Mouse (Mus musculus): ENCODE measurements around the gene Suclg1. TPM values are rescaled to one million over a fixed set of nuclear protein-coding genes. Genes with fewer than 3 reads are reported as not detected.

Gene Suclg1
- total RNA-seq, 1 experiment from 2014 or later = 63.7 TPM

DNA sequence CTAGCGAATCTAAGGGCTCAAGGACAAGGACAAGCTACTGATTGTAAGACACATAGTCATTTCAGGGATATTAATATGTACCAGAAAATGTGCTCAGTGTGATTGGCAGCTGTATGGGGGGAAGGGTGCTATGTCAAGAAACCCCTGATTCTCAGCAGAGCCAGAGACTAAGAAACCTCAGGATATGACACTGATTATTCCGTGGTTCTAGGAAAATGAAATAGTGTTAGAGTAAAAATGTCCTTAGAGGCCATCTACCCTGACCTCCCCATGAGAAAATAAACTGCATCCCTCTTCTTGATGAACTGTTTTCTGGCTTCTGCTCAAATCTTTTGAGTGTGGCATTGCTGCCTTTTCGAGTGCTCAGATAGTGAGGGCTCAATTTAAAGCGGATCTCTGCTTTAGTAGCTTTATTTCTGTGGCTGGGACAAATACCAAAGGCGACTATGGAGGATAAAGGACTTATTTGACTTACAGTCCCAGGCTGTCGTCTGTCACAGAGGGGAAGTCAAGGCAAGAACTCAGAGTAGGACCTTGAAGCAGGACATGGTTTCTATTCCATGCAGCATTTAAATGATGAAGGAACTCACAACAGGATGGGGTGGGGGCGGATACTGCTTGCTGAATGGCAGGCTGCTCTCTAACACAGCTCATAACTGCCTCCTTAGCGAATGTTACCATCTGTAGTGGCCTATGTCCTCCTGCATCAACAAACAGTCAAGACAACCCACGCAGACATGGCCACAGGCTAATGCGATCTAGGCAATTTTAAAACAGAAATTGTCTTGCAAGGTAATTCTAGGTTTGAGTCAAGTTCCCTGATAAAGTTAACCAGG lies 60.7 kb downstream of the Suclg1 start:
- no peak for ATAC-seq (ENCODE audit: extremely low read depth, insufficient number of reproducible peaks, low FRiP score, poor library complexity, severe bottlenecking)

DNA sequence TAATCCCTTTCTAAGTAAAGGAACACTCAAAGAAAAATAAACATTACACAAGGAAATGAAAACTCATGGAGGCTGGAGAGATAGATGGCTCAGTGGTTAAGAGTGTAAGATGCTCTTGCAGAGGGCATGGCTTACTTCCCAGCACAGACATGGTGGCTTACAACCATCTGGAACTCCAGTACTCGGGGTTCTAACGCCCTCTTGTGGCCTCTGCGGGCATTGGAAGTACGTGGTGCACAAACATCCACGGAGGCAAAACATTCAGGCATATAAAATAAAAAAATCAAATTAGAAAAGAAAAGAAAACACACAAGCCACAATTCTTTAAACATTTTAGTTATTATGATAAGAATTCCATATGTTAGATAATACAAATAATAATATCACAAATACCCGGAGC lies 63.2 kb downstream of the Suclg1 start:
- ATAC-seq (ENCODE audit: extremely low read depth, insufficient number of reproducible peaks, low FRiP score, poor library complexity, severe bottlenecking) = no peak

DNA sequence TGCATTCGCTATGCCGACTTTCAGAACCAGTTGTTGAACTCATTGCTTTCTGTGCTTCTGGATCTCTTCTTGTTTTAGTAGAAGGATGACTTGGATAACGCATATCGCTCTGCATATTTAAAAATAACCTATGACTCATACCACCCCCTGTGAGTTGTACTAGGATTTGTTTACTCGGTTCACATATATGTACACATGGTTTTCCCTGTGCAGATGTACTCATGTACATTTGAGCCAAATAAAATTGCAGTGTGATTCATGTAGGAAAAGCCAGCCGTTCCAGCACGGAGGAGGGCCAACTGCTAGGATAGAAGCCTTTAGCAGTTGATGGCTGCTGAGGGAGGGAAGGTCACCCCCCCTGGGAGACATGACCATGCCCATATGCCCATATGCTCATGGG lies 63.6 kb downstream of the Suclg1 start:
- no peak for ATAC-seq (ENCODE audit: extremely low read depth, insufficient number of reproducible peaks, low FRiP score, poor library complexity, severe bottlenecking)

DNA sequence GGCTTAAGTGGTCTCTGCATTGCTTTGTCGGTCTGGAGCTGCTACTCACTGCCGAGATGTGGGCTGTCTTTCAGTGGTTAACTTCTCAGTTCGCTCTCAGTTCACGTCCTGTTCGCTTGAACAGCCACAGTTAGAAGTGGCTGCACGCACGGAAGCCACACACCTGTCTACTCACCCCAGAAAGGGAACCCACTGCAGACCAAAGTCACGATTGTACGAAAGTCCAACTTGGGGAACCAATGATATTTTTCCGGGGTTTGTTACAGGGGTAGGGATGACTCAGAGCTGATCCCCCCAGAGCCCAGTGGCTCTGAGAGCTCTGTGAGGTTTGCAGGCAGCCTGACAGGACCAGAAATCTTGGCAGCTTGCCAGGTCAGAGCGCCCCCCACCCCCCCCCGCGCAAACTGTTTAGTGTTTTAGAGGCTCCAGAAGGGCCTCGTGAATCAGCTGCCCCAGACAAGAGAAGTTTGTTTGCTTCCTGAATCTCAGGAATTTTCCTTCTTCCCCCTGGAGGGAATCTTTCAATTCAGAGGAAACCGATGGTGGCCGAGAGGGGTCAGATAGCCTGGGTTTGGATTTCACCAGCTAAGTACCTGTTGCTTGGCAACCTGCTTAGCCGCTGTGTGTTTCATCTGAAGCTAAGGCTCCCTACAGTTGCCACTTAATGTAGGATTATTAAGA lies 66.9 kb downstream of the Suclg1 start:
- no peak for ATAC-seq (ENCODE audit: extremely low read depth, insufficient number of reproducible peaks, low FRiP score, poor library complexity, severe bottlenecking)

GRCm38 (mm10) chr6:73322306-73322705 lies 74.1 kb downstream of the Suclg1 start:
- no peak for ATAC-seq (ENCODE audit: extremely low read depth, insufficient number of reproducible peaks, low FRiP score, poor library complexity, severe bottlenecking)

Other genes with a start within 250 kb of the Suclg1 start
- gene Dnah6, start 26.7 kb upstream of the Suclg1 start, total RNA-seq (2017) = under 0.01 and 0.12 TPM in 2 replicates
- gene 4931417E11Rik, start 221.3 kb downstream of the Suclg1 start, total RNA-seq (2017) = not detected in 2 replicates